Comparison of ENCODE assay signal across 9 mouse cellular contexts in the genomic region with DNA sequence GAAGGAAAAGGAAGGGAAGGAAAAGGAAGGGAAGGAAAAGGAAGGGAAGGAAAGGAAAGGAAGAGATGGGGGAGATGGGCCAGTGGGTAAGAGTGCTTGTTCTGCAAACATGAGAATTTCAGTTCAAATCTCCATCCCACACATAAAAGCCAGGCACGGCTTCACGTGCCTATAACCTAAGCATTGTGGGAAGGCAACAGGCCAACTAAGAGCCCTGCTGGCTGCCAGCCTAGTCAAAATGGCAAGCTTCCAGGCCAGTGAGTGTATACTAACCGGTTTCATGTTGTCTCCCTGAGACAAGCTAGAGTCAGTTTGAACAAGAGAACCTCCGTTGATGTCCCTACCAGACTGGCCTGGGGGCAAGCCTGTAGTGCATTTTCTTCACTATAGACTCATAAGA. TPM values are rescaled to one million over a fixed set of nuclear protein-coding genes. Genes with fewer than 3 reads are reported as not detected.
DNase-seq lines count a peak whose midpoint lies in the region; ATAC-seq and TF ChIP-seq lines count a peak whose summit lies in the region.
"Had no signal": no experiment of that assay in that cellular context is flagged by ENCODE, and none has a peak within 500 bp of the region (broad histone marks: within the 10 kb centered on the region; RNA-seq: fewer than 3 reads in every experiment).

No protein-coding gene starts in this region.

- no peaks in the 10 kb centered on the region for H3K27me3 ChIP-seq in kidney, embryonic 16.5 days (ENCODE audit: insufficient read depth, low read length)
- no peaks in the 10 kb centered on the region for H3K27me3 ChIP-seq in lung, postnatal 0 days (replicated peaks; ENCODE audit: insufficient read depth, low read length)

- WGBS in kidney, embryonic 16.5 days = 74% methylated on average over 4 of the region's 4 CpGs
- 21% methylated on average over 4 of the region's 4 CpGs for WGBS in lung, postnatal 0 days

- H3K9ac ChIP-seq in kidney, embryonic 16.5 days (replicated peaks; ENCODE audit: low read length) = no peak overlapping the region
- no peak overlapping the region for H3K9ac ChIP-seq in lung, postnatal 0 days (replicated peaks; ENCODE audit: low read depth)
- H3K9ac ChIP-seq: liver, embryonic 14.5 days had no signal

- no peak overlapping the region for H3K4me3 ChIP-seq in kidney, embryonic 16.5 days (ENCODE audit: low read length)
- no peak overlapping the region for H3K4me3 ChIP-seq in lung, postnatal 0 days (ENCODE audit: low read depth, low read length)

- ATAC-seq in kidney, embryonic 16.5 days (ENCODE audit: low FRiP score, low TSS enrichment) = no peak
- no peak for ATAC-seq in lung, postnatal 0 days

- 0 out of 2 replicates have a peak, but pooled peaks cover 3% of the 10 kb centered on the region for H3K4me1 ChIP-seq in kidney, embryonic 16.5 days (ENCODE audit: insufficient read depth, low read length)
- H3K4me1 ChIP-seq in lung, postnatal 0 days (ENCODE audit: insufficient read depth, low read depth, low read length) = no peaks in the 10 kb centered on the region

- TF ChIP-seq EP300 in lung, postnatal 0 days (IDR thresholded peaks at IDR 0.05) = no peak

- no peaks in the 10 kb centered on the region for H3K36me3 ChIP-seq in kidney, embryonic 16.5 days (ENCODE audit: insufficient read depth, low read length)
- H3K36me3 ChIP-seq in lung, postnatal 0 days (ENCODE audit: insufficient read depth, low read length) = no peaks in the 10 kb centered on the region

- peak; percentile 75 for DNase-seq in kidney, adult 11 months
- DNase-seq in adrenal gland, adult 18-20 months (ENCODE audit: low spot score in 2 of 2) = peak; percentile 55 to 73
- DNase-seq in heart, postnatal 4 days = peak; percentile 88
- peak; percentile 42 for DNase-seq in lung, postnatal 0 days (ENCODE audit: low spot score)
- DNase-seq in embryo, embryonic 10 days (ENCODE audit: low spot score) = no peak
- no peak for DNase-seq in B cell, adult 2 months
- no peak for DNase-seq in retina, postnatal 1 day

- H3K4me2 ChIP-seq in kidney, embryonic 16.5 days (replicated peaks; ENCODE audit: low read depth, low read length) = no peak overlapping the region
- H3K4me2 ChIP-seq in lung, postnatal 0 days (replicated peaks; ENCODE audit: low read depth, low read length) = no peak overlapping the region

- TF ChIP-seq CTCF in lung, postnatal 0 days (IDR thresholded peaks at IDR 0.05) = no peak

- H3K27ac ChIP-seq in kidney, embryonic 16.5 days (ENCODE audit: low read length) = no peak overlapping the region
- no peak overlapping the region for H3K27ac ChIP-seq in lung, postnatal 0 days (ENCODE audit: low read length)
- H3K27ac ChIP-seq: liver, embryonic 14.5 days had no signal

- no peaks in the 10 kb centered on the region for H3K9me3 ChIP-seq in kidney, embryonic 16.5 days (ENCODE audit: low read length)
- no peaks in the 10 kb centered on the region for H3K9me3 ChIP-seq in lung, postnatal 0 days (ENCODE audit: low read length)

RNA-seq across cellular contexts. Expression of a gene that starts 23.8 kb away (rescaled TPM):
- 67.5 and 70.7 TPM in 2 replicates for polyA plus RNA-seq in kidney, embryonic 16.5 days (2015; fragmentation: Nextera tagmentation; extraction: Ambion mirVana)
- 10 to 100 TPM; 47.9 to 53.1 TPM for total RNA-seq in adrenal gland, adult 18-20 months (2021)
- total RNA-seq in heart, postnatal 4 days (2021) = 10 to 100 TPM; 73.2 to 74.7 TPM
- polyA plus RNA-seq in lung, postnatal 0 days (2015; fragmentation: Nextera tagmentation; extraction: Ambion mirVana) = 50.9 and 53.9 TPM in 2 replicates

RNA-seq across cellular contexts. Expression of a gene that starts 32.4 kb away (rescaled TPM):
- polyA plus RNA-seq in kidney, embryonic 16.5 days (2015; fragmentation: Nextera tagmentation; extraction: Ambion mirVana) = 2.6 and 3.3 TPM in 2 replicates
- 1 to 10 TPM; 3.2 to 4.1 TPM for total RNA-seq in adrenal gland, adult 18-20 months (2021)
- total RNA-seq in heart, postnatal 4 days (2021) = 1 to 10 TPM in 1 of 2 experiments, under 1 TPM in 1; 0.98 to 1.4 TPM
- 6.3 and 6.5 TPM in 2 replicates for polyA plus RNA-seq in lung, postnatal 0 days (2015; fragmentation: Nextera tagmentation; extraction: Ambion mirVana)

RNA-seq across cellular contexts. Expression of a gene that starts 57.1 kb away (rescaled TPM):
- polyA plus RNA-seq in kidney, embryonic 16.5 days (2015; fragmentation: Nextera tagmentation; extraction: Ambion mirVana) = 67.5 and 69.3 TPM in 2 replicates
- total RNA-seq in adrenal gland, adult 18-20 months (2021) = 100 to 1,000 TPM; 111 to 113 TPM
- 10 to 100 TPM; 54.6 to 56.3 TPM for total RNA-seq in heart, postnatal 4 days (2021)
- polyA plus RNA-seq in lung, postnatal 0 days (2015; fragmentation: Nextera tagmentation; extraction: Ambion mirVana) = 38.2 and 40.2 TPM in 2 replicates

Comparison
In these comparisons a context has a peak if more than half of its experiments do, and no peak if none do; other contexts are left out.
1. DNase-seq: peak in kidney, adult 11 months (single experiment), adrenal gland, adult 18-20 months (2 of 2), heart, postnatal 4 days (single experiment) and lung, postnatal 0 days (single experiment); none in embryo, embryonic 10 days (single experiment), B cell, adult 2 months (0 of 2) and retina, postnatal 1 day (single experiment).